Mouse (Mus musculus) left cerebral cortex, postnatal 25 days (tissue): ENCODE measurements around the gene Lcat. TPM values are rescaled to one million over a fixed set of nuclear protein-coding genes. Genes with fewer than 3 reads are reported as not detected.

ENCODE experiments used
- DNase-seq, 2 experiments: peaks; one replicate each; pipeline ENCODE4 v3.0.0; 2022; ENCODE audit warnings: low spot score in 2 of 2, mixed read lengths in 1 of 2
- intact Hi-C: fragments of 180-260 bp; cut with DNase I; formaldehyde crosslinking; loops from one replicate; pipeline ENCODE4 v1.15.1; 2025
- microRNA-seq, 2 experiments: library from miRNA; unstranded; fragments of <30 nt; microRNA quantifications; one replicate each; pipeline ENCODE4 v1.2.0; 2022
- total RNA-seq, 2 experiments: library from RNA; stranded (reverse); gene quantifications; 2 replicates each; pipeline ENCODE4 v1.2.3; 2021

Gene Lcat
- total RNA-seq, 2 experiments from 2014 or later, result 28.0 to 32.5 TPM

DNA sequence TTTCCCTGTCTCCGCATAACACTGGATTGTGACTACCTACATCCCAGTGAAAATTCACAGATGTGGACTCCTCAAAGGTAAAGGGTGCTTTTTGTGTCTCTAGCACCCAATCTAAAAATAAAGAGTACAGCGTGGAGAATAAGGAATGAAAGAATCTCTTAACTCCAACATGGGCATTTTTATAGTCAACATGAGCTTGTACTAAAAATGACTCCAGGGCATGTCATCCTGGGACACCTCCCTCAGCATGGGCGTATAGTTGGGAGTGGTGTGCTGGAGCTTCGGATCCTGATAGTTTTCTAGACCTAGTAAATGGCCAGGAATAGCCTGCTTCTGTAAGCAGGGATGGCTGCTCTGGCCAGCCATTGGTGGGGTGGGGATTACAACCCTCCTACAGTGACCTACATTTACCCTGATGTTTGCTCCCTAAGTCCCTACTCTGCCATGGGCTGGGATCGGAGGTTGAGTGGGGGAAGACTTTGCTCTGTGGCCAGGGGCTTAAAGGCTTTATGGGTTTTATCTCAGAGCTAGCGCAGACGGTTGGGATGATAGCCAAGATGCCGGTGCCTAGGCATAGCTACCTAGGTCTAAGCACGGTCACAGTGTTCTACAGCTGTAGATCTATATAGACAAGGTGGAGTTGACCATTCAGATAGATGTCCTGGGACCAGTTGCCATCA lies 45.2 kb downstream of the Lcat start:
- intact Hi-C loops, result no loop called here
- DNase-seq, result peak in 1 of 2 experiments; percentile 67

DNA sequence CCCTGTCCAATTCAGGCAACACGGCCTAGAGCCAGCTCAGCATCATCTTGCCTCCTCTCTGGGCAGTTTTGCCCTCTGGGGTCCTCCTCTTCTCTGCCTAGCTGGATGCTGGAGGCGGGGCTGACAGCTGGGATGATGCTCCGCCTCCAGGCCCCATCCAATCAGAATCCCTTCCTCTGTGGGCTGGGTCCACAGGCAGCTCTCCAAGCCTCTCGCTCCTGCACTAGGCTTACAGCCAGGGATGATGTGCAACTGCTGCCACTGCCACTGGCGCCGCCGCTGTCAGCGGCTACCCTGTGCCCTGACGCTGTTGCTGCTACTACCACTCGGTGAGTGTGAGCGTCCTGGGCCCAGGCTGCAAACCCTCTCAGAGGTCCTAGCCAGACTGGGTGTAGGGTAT lies 49.8 kb downstream of the Lcat start, which contains the start of gene Nrn1l:
Nrn1l (plus strand) TSS at position 229 of the 400 bp plus-strand sequence.
- intact Hi-C loops, result no loop called here
- peak; percentile 75 to 93 for DNase-seq

DNA sequence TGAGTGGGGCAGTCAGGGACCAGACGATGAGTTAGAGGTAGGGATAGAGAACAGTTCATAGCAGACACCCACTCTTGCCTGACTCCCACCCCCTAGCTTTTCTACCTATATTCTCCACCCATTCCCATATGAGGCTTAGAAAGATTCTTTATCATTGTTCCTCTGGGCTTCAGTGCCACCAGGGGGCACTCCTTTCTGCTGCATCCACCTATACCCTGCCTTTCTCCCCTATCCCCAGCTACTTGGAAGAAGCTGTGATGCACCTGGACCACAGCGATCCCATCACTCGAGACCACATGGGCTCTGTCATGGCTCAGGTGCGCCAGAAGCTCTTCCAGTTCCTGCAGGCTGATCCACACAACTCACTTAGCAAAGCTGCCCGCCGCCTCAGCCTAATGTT lies 50.8 kb downstream of the Lcat start:
- DNase-seq, result peak in 1 of 2 experiments; percentile 63

DNA sequence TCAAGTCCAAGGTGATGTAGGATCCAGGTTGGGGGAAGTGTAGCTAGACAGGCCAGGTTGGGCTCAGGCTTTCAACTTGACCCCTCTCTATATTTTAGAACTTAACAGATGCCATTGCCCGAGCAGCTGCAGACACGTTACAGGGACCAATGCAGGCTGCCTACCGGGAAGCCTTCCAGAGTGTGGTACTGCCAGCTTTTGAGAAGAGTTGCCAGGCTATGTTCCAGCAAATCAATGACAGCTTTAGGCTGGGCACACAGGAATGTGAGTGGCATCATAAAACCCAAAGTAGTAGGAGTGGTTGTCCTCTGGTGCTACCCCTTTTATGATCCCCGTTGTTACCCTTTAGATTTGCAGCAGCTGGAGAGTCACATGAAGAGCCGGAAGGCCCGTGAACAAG lies 52.3 kb downstream of the Lcat start:
- intact Hi-C loops, result loop anchor here (1.0 kb wide), 1 partner anchor 40 kb away; no protein-coding TSS in a partner anchor
- peak in 1 of 2 experiments; percentile 78 for DNase-seq

More for the DNA sequence above, 50.8 kb downstream of the Lcat start:
- intact Hi-C loops, result no loop called here

DNA sequence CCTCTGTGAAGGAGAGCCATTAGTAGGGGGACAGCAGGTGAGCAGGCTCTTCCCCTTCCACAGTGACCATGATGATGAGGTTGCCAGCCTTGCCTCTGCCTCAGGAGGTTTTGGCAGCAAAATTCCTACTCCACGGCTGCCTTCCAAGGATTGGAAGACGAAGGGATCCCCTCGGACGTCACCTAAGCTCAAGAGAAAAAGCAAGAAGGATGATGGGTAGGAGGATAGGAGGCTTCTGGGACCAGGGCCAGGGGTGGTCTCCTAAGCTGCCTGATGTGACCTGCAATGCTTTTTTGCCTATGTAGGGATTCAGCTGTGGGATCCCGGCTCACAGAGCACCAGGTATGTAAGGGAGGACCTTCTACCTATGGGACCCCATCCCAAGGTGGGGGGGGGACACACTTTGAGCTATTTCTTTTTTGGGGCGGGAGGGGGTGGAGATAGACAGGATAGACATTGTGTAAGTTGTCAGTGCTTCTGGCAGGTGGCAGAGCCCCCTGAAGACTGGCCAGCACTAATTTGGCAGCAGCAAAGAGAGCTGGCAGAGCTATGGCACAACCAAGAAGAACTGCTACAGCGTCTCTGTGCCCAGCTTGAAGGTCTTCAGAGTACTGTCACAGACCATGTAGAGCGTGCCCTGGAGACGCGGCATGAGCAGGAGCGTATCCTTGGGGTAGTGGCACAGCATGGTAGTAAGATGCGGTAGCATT lies 53.3 kb downstream of the Lcat start:
- intact Hi-C loops, result no loop called here

More for the DNA sequence above, 53.3 kb downstream of the Lcat start:
- no peak for DNase-seq

Small RNAs within 50 kb of the gene (microRNA-seq; reads per million reads assigned to microRNA genes)
- 0 to 0.67 reads per million in 2 experiments for gene Mir7074

Other genes starting within 250 kb of the Lcat start
- gene Acd, start 242.3 kb downstream of the Lcat start, total RNA-seq, result 10 to 100 TPM; 44.5 to 51.9 TPM
- gene Pard6a, start 242.2 kb downstream of the Lcat start, total RNA-seq, result 10 to 100 TPM; 41.2 to 46.6 TPM
- under 1 TPM; 0.53 to 0.60 TPM for gene 4933405L10Rik, start 235.7 kb downstream of the Lcat start, total RNA-seq
- 1 to 10 TPM; 8.7 to 9.8 TPM for gene Enkd1, start 235.2 kb downstream of the Lcat start, total RNA-seq
- gene Gfod2, start 184.7 kb downstream of the Lcat start, total RNA-seq, result 10 to 100 TPM; 22.0 to 25.5 TPM
- gene Ranbp10, start 116.0 kb downstream of the Lcat start, total RNA-seq, result 10 to 100 TPM; 24.4 to 25.8 TPM
- gene Tsnaxip1, start 115.7 kb downstream of the Lcat start, total RNA-seq, result not detected
- 10 to 100 TPM; 14.0 to 16.6 TPM for gene Cenpt, start 90.1 kb downstream of the Lcat start, total RNA-seq
- gene Thap11, start 88.2 kb downstream of the Lcat start, total RNA-seq, result 10 to 100 TPM; 40.0 to 40.4 TPM
- 10 to 100 TPM; 21.8 to 32.1 TPM for gene Nutf2, start 82.8 kb downstream of the Lcat start, total RNA-seq
- gene Edc4, start 62.5 kb downstream of the Lcat start, total RNA-seq, result 10 to 100 TPM; 58.1 to 62.9 TPM
- 1 to 10 TPM; 3.1 to 3.2 TPM for gene Nrn1l, start 49.8 kb downstream of the Lcat start, total RNA-seq
- gene Pskh1, start 42.9 kb downstream of the Lcat start, total RNA-seq, result 1 to 10 TPM; 8.1 to 8.5 TPM
- gene Ctrl, start 9.5 kb downstream of the Lcat start, total RNA-seq, result under 1 TPM; 0.85 to 0.96 TPM
- 10 to 100 TPM; 84.9 to 92.0 TPM for gene Psmb10, start 4.9 kb downstream of the Lcat start, total RNA-seq
- 10 to 100 TPM; 20.0 to 23.3 TPM for gene Slc12a4, start 22.7 kb upstream of the Lcat start, total RNA-seq
- not detected for gene Dpep3, start 36.0 kb upstream of the Lcat start, total RNA-seq
- 10 to 100 TPM; 16.7 to 18.9 TPM for gene Dus2, start 48.0 kb upstream of the Lcat start, total RNA-seq
- gene Dpep2nb, start 62.6 kb upstream of the Lcat start, total RNA-seq, result not detected
- 10 to 100 TPM; 12.8 to 13.8 TPM for gene Ddx28, start 68.5 kb upstream of the Lcat start, total RNA-seq
- 10 to 100 TPM in 1 of 2 experiments, 1 to 10 TPM in 1; 9.3 to 12.2 TPM for gene Nfatc3, start 115.5 kb upstream of the Lcat start, total RNA-seq
- not detected for gene Esrp2, start 193.6 kb upstream of the Lcat start, total RNA-seq
- 10 to 100 TPM; 25.4 to 27.5 TPM for gene Pla2g15, start 207.0 kb upstream of the Lcat start, total RNA-seq
- 10 to 100 TPM; 27.6 to 32.4 TPM for gene Slc7a6, start 225.5 kb upstream of the Lcat start, total RNA-seq